Mouse (Mus musculus) C2C12 (cell line): ENCODE measurements around the gene Tmem150c.

Experiments used
- MAX ChIP-seq: IDR thresholded peaks from one replicate; pipeline ENCODE4 v1.6.1; 2011; ENCODE audit warnings: mild to moderate bottlenecking, control low read depth
- MYOD1 ChIP-seq: IDR thresholded peaks from one replicate; pipeline ENCODE4 v1.6.1; 2011; ENCODE audit warnings: low read depth; ENCODE audit not compliant: control insufficient read depth, insufficient read length
- MYOG ChIP-seq: IDR thresholded peaks from one replicate; pipeline ENCODE4 v1.6.1; 2011; ENCODE audit not compliant: control insufficient read depth, insufficient read length; ENCODE audit errors: extremely low read depth

DNA sequence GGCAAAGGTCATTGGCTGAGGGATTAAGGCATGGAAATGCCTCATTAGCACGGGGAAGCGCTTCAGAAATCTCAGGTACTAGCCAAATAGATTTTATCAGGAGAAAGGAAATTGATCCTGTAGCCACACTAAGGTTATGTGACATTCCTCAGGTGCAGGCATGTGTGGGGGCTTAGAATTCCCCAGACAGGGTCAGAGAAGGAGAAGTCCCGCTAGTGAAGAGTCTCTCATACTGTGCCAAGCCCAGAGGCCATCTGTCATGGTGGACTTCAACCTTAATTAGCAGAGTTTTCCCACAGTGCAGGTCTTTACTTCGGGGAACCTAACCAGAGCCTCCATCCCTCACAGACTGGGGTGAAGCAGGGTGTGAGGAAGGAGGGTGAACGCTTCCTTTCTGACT lies 62.7 kb downstream of the Tmem150c start:
- TF ChIP-seq MYOG (no peak), MYOD1 (no peak), MAX (no peak)
